Mouse (Mus musculus) limb, embryonic 10.5 days (tissue): ENCODE measurements around the gene Atxn7l3. TPM values are rescaled to one million over a fixed set of nuclear protein-coding genes. Genes with fewer than 3 reads are reported as not detected.

ENCODE experiments used
- DNase-seq: peaks from one replicate; pipeline ENCODE4 v3.0.0-alpha.2; 2017; ENCODE audit warnings: low spot score
- H3K27ac ChIP-seq: fragments of 300-500 bp; sonication (generic); 2 replicates; pipeline ENCODE4 v1.5.1; 2016; ENCODE audit warnings: mild to moderate bottlenecking
- H3K27me3 ChIP-seq: fragments of 300-500 bp; sonication (generic); 2 replicates; pipeline ENCODE4 v1.6.1; 2016; ENCODE audit warnings: low read depth, mild to moderate bottlenecking; ENCODE audit not compliant: poor library complexity, severe bottlenecking
- H3K36me3 ChIP-seq: fragments of 300-500 bp; sonication (generic); 2 replicates; pipeline ENCODE4 v1.6.1; 2016; ENCODE audit warnings: mild to moderate bottlenecking, moderate library complexity
- H3K4me1 ChIP-seq: fragments of 300-500 bp; sonication (generic); 2 replicates; pipeline ENCODE4 v1.6.1; 2016
- H3K4me3 ChIP-seq: fragments of 300-500 bp; sonication (generic); 2 replicates; pipeline ENCODE4 v1.5.1; 2016; ENCODE audit warnings: mild to moderate bottlenecking, moderate library complexity
- H3K9me3 ChIP-seq: fragments of 300-500 bp; sonication (generic); replicated peaks from 2 replicates; pipeline ENCODE4 v1.6.1; 2016; ENCODE audit warnings: mild to moderate bottlenecking
- WGBS: fragments of 180-500 bp; shearing (Covaris S2); methylation state at CpG from one replicate; pipeline ENCODE4 v1.1.7; 2016; 5-methylcytosine and 5-hydroxymethylcytosine counted together
- polyA plus RNA-seq: library from polyadenylated mRNA; unstranded; fragments of >200 nt; fragmentation: Nextera tagmentation; extraction: Ambion mirVana; gene quantifications from 2 replicates; pipeline ENCODE4 v1.2.1, GENCODE M21; 2016

Gene Atxn7l3
- polyA plus RNA-seq = 16.6 and 20.1 TPM in 2 replicates

- WGBS = under 1% methylated on average over 80 of the region's 125 CpGs
- peak; percentile 97 for DNase-seq
- Histone ChIP-seq H3K27me3 (no peaks in the 10 kb centered on the region), H3K9me3 (no peaks in the 10 kb centered on the region), H3K36me3 (peaks cover 30% of the 10 kb centered on the region), H3K4me1 (peaks cover 26% of the 10 kb centered on the region), H3K27ac (peak within 1 kb of the TSS; percentile 98), H3K4me3 (peak within 1 kb of the TSS; percentile 96)
These were observed at the start of gene Atxn7l3 for GRCm38 (mm10) chr11:102296491-102297472. Gene Atxn7l3 (minus strand): TSS chr11:102296631.

DNA sequence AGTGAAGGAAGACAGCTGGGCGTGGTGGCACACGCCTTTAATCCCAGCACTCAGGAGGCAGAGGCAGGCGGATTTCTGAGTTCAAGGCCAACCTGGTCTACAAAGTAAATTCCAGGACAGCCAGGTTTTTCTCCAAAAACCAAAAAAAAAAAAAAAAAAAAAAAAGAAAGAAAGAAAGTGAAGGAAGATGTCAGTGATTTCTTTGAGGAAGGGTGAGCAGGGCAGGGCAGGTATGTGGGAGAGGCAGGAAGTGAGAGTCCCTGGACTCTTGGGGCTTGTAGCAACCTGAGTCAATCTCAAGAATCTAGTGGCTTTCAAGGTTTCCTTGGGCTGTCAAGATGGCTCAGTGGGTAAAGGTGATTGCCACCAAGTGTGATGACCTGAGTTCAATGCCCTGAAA is 48.0 kb upstream of the Atxn7l3 start:
- Histone ChIP-seq H3K9me3 (no peaks in the 10 kb centered on the region), H3K27me3 (no peaks in the 10 kb centered on the region), H3K27ac (no peak overlapping the region), H3K4me1 (peaks cover 7% of the 10 kb centered on the region), H3K36me3 (no peaks in the 10 kb centered on the region), H3K4me3 (no peak overlapping the region)
- 84% methylated on average over 3 of the region's 3 CpGs for WGBS
- DNase-seq = no peak

GRCm38 (mm10) chr11:102342742-102343141 is 46.3 kb upstream of the Atxn7l3 start:
- Histone ChIP-seq H3K27me3 (no peaks in the 10 kb centered on the region), H3K4me1 (peaks cover 7% of the 10 kb centered on the region), H3K9me3 (no peaks in the 10 kb centered on the region), H3K27ac (no peak overlapping the region), H3K36me3 (no peaks in the 10 kb centered on the region), H3K4me3 (no peak overlapping the region)
- WGBS = 73% methylated on average over 12 of the region's 12 CpGs
- no peak for DNase-seq

DNA sequence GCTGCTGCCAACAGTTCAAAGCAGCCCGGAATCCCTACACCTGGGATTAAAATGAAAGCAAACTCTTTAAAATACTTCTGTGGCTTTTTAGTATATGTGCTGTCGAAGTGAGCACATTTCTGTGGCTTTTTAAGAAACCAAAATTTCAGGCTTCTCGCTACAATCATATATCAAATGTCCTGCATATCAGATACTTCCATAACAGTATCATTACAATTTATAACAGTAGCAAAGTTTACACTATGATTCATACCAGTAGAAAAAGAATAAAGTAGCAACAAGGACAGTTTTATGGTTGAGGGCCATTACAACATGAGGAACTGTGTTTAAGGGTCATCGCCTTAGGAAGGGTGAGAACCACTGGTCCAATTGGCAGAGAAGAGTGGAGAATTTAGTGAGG is 44.7 kb upstream of the Atxn7l3 start:
- Histone ChIP-seq H3K27ac (no peak overlapping the region), H3K27me3 (no peaks in the 10 kb centered on the region), H3K9me3 (no peaks in the 10 kb centered on the region), H3K36me3 (no peaks in the 10 kb centered on the region), H3K4me1 (no peaks in the 10 kb centered on the region), H3K4me3 (no peak overlapping the region)
- WGBS = 94% methylated on average over 4 of the region's 4 CpGs
- no peak for DNase-seq

- no peak for DNase-seq
- H3K4me1 ChIP-seq = peaks cover 6% of the 10 kb centered on the region; the same call in 1 of the 2 replicates
- no peaks in the 10 kb centered on the region for H3K27me3 ChIP-seq
- no peaks in the 10 kb centered on the region for H3K9me3 ChIP-seq
- H3K27ac ChIP-seq = no peak overlapping the region
- H3K4me3 ChIP-seq = no peak overlapping the region
- 59% methylated on average over 4 of the region's 4 CpGs for WGBS
- no peaks in the 10 kb centered on the region for H3K36me3 ChIP-seq
These were observed 43.2 kb upstream of the Atxn7l3 start for GRCm38 (mm10) chr11:102339624-102340023.

DNA sequence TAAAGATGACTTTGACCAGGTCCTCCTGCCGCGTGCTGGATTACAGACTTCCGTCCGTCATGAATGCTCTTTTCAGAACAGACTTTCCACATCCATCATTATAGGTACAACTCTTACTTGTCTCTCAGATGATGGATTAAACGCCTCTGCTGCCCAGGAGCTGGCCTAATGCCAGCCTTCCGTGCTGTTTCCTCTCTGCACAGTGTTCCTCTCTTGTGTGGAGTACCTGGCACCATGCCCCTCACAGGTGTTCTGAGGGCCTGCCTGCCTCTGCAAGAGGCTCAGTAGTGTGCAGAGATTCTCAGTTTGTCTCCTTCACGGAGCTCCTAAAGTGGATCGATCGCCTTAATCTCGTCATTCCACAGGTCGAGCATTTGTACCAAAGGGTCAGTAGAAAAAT is 42.8 kb upstream of the Atxn7l3 start:
- H3K9me3 ChIP-seq = no peaks in the 10 kb centered on the region
- no peak overlapping the region for H3K4me3 ChIP-seq
- WGBS = 83% methylated on average over 11 of the region's 11 CpGs
- no peaks in the 10 kb centered on the region for H3K36me3 ChIP-seq
- no peak for DNase-seq
- H3K4me1 ChIP-seq = peaks cover 6% of the 10 kb centered on the region; the same call in 1 of the 2 replicates
- H3K27ac ChIP-seq = no peak overlapping the region
- H3K27me3 ChIP-seq = no peaks in the 10 kb centered on the region

GRCm38 (mm10) chr11:102338561-102338960 is 42.1 kb upstream of the Atxn7l3 start:
- Histone ChIP-seq H3K4me3 (no peak overlapping the region), H3K36me3 (no peaks in the 10 kb centered on the region), H3K9me3 (no peaks in the 10 kb centered on the region), H3K27ac (no peak overlapping the region), H3K4me1 (peaks cover 6% of the 10 kb centered on the region; the same call in 1 of the 2 replicates), H3K27me3 (no peaks in the 10 kb centered on the region)
- DNase-seq = no peak
- WGBS = 47% methylated on average over 3 of the region's 3 CpGs

DNA sequence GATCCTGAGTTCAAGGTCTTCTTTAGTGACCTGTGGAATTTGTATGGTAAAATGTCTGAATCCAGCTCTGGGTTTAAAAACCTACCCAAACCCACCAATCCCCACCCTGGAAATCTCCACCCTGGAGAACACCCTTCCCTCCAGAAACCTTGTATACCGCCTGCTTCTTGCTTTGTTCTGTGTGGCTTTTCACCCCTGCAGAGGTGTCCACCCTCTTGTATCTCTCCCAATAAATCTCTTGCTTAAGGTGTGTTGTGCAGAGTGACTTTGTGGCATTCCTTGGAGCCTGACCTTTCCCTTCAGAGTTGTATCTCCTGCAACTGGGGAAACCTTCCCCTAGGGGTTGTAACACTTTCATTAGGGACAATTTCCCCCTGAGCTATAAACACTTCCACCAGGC is 41.5 kb upstream of the Atxn7l3 start:
- Histone ChIP-seq H3K4me1 (peaks cover 6% of the 10 kb centered on the region; the same call in 1 of the 2 replicates), H3K27me3 (no peaks in the 10 kb centered on the region), H3K36me3 (no peaks in the 10 kb centered on the region), H3K9me3 (no peaks in the 10 kb centered on the region), H3K4me3 (no peak overlapping the region), H3K27ac (no peak overlapping the region)
- no peak for DNase-seq
- 37% methylated on average over 1 of the region's 1 CpGs for WGBS

DNA sequence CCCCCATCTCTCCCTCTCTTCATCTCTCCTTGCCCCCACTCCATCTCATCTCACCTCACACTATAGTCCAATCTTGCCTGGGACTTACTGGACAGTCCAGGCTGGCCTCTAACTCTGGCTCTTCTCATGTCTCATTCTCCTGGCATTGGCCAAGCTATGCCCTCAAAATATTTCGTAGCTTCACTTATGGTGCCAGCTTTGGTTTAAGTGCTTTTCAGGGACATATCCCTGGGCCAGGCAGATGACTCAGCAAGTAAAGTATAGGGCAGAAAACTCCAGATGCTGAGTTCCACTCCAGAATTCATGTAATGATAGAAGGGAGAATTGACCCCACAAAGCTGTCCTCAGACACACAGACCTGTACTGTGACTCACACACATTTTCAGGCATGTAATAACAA is 39.8 kb upstream of the Atxn7l3 start:
- H3K4me1 ChIP-seq = peaks cover 6% of the 10 kb centered on the region; the same call in 1 of the 2 replicates
- WGBS = 89% methylated on average over 1 of the region's 1 CpGs
- H3K9me3 ChIP-seq = no peaks in the 10 kb centered on the region
- H3K27me3 ChIP-seq = no peaks in the 10 kb centered on the region
- H3K4me3 ChIP-seq = no peak overlapping the region
- no peak overlapping the region for H3K27ac ChIP-seq
- DNase-seq = no peak
- no peaks in the 10 kb centered on the region for H3K36me3 ChIP-seq

GRCm38 (mm10) chr11:102334973-102335700 is 38.7 kb upstream of the Atxn7l3 start:
- no peak overlapping the region for H3K27ac ChIP-seq
- no peak for DNase-seq
- 52% methylated on average over 9 of the region's 9 CpGs for WGBS
- no peaks in the 10 kb centered on the region for H3K9me3 ChIP-seq
- H3K27me3 ChIP-seq = no peaks in the 10 kb centered on the region
- no peaks in the 10 kb centered on the region for H3K36me3 ChIP-seq
- H3K4me3 ChIP-seq = no peak overlapping the region
- H3K4me1 ChIP-seq = peaks cover 6% of the 10 kb centered on the region; the same call in 1 of the 2 replicates

DNA sequence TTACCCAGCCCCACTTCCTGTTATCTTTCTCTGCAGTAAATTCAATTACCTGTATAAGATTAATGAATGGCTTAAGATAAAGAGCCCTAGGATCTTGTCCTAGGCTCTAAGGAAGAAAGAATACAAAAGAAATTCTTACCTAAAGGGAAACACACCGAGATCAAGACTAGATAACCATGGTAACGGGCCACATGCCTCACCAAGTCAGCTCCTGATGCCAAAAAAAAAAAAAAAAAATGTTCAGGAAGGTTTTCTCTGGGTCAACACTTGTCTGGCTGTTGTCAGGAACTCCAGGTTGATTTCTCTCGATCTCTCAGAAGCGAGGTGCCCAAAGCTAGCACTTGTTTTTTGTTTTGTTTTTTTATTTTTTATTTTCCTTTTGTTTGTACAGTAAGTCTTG is 37.6 kb upstream of the Atxn7l3 start:
- DNase-seq = no peak
- no peaks in the 10 kb centered on the region for H3K9me3 ChIP-seq
- 78% methylated on average over 4 of the region's 4 CpGs for WGBS
- H3K36me3 ChIP-seq = no peaks in the 10 kb centered on the region
- no peaks in the 10 kb centered on the region for H3K27me3 ChIP-seq
- H3K4me3 ChIP-seq = no peak overlapping the region
- no peak overlapping the region for H3K27ac ChIP-seq
- peaks cover 6% of the 10 kb centered on the region; the same call in 1 of the 2 replicates for H3K4me1 ChIP-seq

GRCm38 (mm10) chr11:102333061-102333460 is 36.6 kb upstream of the Atxn7l3 start:
- Histone ChIP-seq H3K4me3 (no peak overlapping the region), H3K4me1 (peaks cover 6% of the 10 kb centered on the region; the same call in 1 of the 2 replicates), H3K36me3 (no peaks in the 10 kb centered on the region), H3K9me3 (no peaks in the 10 kb centered on the region), H3K27ac (no peak overlapping the region), H3K27me3 (no peaks in the 10 kb centered on the region)
- DNase-seq = no peak

- no peaks in the 10 kb centered on the region for H3K9me3 ChIP-seq
- 52% methylated on average over 4 of the region's 4 CpGs for whole genome bisulfite sequencing
- H3K36me3 ChIP-seq = no peaks in the 10 kb centered on the region
- H3K27ac ChIP-seq = no peak overlapping the region
- H3K4me1 ChIP-seq = peaks cover 6% of the 10 kb centered on the region; the same call in 1 of the 2 replicates
- H3K4me3 ChIP-seq = no peak overlapping the region
- no peak for DNase-seq
- no peaks in the 10 kb centered on the region for H3K27me3 ChIP-seq
These were observed 35.4 kb upstream of the Atxn7l3 start for GRCm38 (mm10) chr11:102331806-102332205.
